Mouse (Mus musculus) large intestine, adult 2 months (tissue): ENCODE data around the gene B3gat2. TPM values are rescaled to one million over a fixed set of nuclear protein-coding genes. Genes with fewer than 3 reads are reported as not detected.

Experiments used
- polyA plus RNA-seq: library from polyadenylated mRNA; depleted of rRNA; stranded (reverse); fragments of >200 nt; gene quantifications from 2 replicates; pipeline ENCODE4 v1.2.3, GENCODE M21; 2012; rRNA removed

Gene B3gat2
- polyA plus RNA-seq, 1 experiment: not detected

Other genes starting within 250 kb of the B3gat2 start
- 52.8 and 58.3 TPM in 2 replicates for gene Smap1, start 160.6 kb downstream of the B3gat2 start, polyA plus RNA-seq
- gene Sdhaf4, start 243.9 kb downstream of the B3gat2 start, polyA plus RNA-seq: 9.3 and 10.4 TPM in 2 replicates